Mouse (Mus musculus): ENCODE data around the gene Papln.

The Papln gene

DNA sequence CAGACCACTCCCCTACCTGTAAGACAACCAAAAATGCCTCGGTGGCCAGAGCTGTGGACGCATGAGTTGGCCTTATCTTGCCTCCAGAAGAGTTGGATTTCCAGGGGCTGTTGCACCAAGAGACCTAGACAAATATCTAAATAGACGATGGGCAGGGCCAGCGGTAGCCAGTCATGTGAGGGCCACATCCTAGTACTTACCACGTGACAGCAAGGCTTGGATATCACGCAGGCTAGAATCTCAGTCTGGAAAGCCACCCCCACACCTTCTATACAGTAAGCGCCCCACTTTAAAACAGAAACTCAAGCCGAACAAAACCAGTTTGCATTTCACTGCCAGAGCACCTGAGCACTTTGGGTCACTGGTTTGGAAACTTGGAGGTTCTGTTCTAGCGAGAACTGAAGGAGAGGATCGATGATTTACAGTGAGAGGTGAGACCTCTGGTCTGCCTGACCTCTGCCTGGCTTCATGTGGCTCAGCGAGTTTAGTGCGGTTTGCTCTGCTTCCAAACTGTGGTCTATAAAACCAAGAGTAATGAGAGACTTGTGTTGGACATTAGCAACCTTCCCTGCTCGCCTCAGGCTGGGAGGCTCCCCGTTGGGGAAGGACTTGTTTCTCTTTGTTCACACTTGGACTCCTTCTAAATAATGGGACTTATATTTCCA lies 4.9 kb downstream of the Papln start:
- DNase-seq (ENCODE audit: low read depth) = no peak

DNA sequence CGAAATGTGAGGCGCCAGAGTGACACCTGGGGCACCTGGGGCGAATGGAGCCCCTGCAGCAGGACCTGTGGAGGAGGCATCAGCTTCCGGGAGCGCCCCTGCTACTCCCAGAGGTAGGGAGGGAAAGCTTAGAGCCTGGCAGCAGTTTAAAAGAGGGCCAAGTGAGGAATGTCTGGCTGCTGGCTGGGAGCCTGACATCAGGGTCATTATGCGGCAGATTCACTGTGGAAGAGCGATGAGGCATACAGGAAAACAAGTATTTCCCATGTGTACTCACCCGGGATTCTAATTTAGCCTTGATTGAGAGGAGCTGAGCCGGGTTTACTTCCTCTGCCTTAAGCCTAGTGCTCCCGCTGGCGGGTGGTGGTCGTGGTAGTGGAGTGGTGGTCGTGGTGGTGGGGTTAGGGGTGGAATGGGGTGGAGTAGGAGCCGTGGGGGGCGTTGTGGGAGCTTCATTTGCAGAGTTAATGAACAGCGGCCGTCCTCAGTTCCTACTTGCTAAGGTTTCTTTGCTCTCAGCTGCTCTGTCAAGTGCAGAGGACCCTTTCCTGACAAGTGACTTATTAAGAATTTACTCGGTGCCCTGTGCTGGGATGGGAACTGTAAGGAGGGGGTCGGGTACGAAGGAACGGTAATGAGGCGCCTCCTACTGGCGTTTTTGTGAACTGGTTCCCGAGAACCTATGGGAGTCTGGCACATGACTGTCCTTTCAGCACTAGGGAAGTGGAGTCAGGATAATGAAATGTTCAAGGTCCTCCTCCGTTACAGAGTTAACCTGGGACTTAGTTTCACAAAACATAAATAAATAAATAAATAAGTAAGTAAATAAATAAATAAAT lies 7.2 kb downstream of the Papln start:
- peak; percentile 30 for DNase-seq (ENCODE audit: low read depth)

DNA sequence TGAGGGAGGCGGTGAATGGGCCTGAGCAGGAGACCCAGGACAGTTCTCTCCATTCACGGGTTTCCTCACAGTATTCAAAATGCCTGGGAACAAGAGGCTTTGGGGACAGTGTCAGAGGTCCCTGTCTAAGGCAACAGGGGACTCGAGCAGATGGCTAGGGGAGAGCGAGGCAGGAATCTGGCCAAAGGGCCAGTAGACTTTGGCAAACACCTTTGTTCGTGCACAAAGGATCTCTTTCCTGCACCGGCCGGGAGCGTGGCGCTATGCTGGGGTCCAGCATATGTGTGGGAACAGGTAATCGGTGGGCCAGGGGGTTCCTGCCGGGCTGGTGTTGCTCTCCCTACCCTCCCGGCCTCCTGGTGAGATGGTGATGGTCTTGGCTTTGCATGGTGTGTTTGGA lies 12.2 kb downstream of the Papln start:
- no peak for DNase-seq (ENCODE audit: low read depth)

DNA sequence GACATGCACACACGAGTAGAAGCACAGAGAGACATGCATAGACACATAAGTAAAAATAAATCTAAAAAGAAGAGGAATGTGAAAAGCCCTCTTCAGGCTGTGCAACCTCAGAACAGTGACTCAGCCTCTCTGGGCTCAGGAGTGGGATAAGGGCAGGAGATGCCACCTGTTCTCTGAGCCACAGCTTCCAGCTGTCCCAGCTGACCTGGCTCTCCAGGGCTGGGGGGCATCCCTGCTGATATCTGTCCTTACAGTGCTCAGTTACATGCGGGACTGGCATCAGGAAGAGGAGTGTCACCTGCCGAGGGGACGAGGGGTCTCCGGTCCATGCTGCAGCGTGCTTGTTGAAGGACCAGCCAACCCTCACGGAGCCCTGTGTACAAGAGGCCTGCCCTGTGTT lies 13.3 kb downstream of the Papln start:
- DNase-seq (ENCODE audit: low read depth) = no peak

DNA sequence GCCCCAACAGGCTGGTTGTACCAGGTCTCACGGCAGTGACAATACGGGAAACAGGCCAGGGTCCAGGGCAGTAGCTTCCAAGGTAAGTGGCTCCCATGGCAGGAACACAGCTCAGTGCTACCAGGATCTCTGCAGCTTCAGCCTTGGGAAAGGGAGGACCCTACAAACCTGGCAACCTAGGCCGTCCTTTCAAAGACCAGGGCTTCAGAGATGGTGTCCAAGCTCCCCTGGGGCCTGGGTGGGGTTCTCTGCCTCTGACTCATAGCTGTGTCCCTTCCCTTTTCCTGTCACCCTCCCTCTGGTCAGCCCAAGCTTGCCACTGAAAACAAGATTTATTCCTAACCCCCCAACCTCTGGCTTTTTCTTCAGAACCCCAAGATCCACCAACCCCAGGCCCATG lies 16.7 kb downstream of the Papln start:
- no peak for DNase-seq (ENCODE audit: low read depth)

DNA sequence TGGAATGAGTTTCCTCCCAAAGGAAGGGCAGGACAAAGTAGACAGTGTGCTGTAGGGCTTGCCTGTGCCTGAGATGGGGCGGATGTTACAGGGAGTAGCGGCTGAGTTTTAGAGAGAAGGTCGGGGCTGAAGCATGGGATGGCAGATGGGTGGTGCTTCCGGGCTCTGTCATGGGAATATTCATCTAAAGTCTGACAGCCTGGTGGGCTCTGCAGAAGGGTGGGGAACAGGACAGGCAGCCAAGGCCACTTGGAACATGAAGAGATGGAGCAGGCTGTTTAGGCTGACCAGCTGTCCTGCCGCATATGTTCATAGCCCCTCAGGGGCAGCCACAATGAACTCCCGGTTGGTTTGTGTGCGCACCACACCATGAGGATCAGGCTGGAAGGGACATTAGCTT lies 17.8 kb downstream of the Papln start:
- DNase-seq (ENCODE audit: low read depth) = no peak

DNA sequence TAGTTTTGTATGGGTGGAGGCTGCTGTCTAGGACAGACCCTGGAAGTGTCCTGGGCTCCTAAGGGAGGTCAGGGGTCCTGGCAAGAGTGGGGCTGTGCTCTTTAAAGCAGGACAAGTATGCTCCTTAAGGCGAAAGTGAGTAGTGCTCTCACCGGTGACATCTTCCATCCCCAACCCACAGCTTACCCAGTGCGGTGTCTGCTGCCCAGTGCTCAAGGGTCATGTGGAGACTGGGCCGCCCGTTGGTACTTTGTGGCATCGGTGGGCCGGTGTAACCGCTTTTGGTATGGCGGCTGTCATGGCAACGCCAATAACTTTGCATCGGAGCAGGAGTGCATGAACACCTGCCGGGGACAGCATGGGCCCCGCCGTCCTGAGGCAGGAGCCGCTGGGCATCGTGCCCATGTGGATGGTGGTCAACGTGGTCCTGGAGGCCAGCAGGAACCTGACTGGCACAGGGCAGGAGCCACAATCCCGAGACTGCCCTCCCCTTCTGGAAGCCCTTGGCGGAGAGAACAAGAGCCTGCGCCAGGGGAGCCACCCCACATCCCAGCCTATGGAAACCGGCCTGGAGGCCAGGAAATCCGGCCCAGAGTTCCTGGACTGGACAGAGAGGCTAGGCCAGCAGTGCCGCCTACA lies 18.3 kb downstream of the Papln start:
- DNase-seq (ENCODE audit: low read depth) = no peak

DNA sequence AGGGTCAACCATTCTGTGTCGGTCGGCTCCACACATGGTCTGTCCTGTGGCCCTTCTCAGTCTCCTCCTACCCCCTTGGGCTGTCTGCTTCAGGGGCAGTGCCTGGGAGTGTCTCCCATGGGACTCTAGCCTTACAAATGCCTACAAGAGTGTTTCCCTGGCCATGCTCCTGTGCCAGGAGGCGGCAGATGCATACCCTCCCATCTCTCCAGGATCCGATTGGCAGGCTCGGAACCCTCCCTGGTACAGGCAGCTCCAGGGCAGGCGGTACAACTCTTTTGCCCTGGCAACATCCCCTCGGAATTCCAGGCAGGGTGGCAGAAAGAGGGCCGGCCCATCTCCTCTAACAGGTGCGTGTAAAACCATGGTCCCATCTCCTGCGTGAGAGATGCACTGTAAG lies 19.2 kb downstream of the Papln start:
- DNase-seq (ENCODE audit: low read depth) = no peak

DNA sequence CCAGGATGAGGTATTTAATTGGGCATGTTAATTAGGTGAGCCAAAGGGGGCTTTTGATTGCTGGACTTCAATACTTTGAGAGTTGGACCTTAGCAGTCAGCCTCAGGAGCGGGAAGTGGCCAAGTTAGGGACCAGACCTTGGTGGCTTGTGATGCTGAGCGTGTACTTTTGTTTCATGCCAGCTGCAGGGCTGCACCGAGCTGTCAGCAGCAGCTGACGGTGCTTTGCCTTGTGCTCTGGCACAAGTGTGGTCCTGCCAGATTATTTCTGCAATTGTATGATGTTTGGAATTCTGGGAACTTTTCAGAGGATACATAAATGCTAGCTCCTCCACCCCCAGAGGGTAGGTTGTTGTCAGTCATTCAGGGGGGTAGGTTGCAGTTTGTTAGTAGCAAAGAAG lies 21.9 kb downstream of the Papln start:
- DNase-seq (ENCODE audit: low read depth) = no peak

DNA sequence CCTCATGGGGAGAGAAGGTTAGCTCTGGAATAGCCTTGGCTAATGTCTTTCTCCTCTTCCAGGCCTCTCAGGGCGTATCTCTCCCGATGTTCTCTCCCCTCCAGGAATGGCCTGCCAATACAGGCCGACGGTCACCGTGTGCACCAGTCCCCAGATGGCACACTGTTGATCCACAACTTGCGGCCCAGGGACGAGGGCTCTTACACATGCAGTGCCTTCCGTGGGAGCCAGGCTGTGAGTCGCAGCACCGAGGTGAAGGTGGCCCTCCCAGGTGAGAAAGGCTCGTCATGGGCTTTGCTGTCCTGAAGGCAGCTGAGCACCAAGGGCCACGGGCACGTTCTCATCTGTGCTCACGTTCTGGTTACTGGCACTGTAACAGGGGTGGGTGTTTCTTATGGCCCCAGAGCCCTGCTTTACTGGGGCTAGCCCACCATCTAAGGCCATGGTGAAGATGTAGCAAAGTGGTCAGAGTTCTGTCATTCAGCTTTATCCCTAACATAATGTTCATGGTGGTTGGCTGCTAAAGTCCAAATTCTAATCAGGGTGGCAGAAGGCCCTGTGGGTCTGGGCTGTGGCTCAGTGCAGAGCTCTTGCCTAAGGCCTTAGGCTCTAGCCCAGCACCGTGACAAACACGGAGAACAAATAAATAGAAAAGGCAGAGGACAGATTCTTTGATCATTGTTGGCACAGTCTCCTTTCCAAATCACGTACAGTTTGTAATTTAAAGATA lies 25.8 kb downstream of the Papln start:
- no peak for DNase-seq (ENCODE audit: low read depth)

DNA sequence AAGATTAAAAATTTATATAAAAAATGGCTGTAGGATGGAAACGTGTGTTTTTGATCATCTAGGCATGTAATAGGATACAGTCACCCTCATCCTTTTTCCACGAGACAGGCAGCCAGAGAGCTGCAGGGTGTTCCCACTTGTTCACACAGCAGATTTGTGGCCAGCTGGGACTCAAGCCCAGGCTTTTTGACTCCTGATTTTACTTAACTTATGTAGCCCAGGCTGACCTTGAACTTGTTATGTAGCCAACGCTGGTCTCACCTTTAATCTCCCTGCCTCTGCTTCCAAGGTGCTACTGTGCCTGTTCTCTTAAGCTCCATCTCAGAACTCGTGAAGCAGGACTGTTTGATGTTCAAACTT lies 26.3 kb downstream of the Papln start:
- peak; percentile 45 for DNase-seq (ENCODE audit: low read depth)

DNA sequence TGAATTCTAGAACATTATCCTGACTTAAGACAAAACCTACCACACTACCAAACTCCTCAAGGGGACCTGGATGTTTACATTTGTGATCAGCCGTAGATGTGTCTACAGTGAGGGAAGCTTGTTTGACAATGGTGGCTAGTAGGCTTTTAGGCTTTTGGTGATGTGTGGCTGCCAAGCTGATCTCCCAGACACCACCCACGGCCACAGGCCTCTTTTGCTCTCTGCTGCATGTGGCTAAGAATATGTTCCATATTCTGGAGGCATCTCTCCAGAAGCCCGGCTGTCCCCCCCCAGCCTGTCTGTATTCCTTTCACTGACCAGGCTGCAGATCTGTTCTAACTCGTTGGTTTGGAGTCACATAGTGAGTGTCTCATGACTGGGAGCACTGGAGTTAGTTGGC lies 27.3 kb downstream of the Papln start:
- no peak for DNase-seq (ENCODE audit: low read depth)

DNA sequence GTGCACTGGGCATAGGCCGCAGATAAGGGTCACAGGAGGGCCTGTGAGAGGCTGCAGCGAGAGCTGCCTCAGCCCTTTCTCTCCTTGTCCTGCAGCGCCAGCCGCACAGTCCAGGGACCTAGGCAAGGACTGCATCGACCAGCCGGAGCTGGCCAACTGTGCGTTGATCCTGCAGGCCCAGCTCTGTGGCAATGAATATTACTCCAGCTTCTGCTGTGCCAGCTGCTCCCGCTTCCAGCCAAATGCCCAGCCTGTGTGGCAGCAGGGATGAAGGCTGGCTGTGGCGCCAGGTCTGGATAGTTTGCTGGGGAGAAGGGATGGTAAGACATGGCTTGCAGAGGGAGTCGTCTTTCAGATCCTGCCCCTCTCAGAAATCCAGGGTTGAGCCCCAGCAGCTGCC lies 28.3 kb downstream of the Papln start:
- no peak for DNase-seq (ENCODE audit: low read depth)

DNA sequence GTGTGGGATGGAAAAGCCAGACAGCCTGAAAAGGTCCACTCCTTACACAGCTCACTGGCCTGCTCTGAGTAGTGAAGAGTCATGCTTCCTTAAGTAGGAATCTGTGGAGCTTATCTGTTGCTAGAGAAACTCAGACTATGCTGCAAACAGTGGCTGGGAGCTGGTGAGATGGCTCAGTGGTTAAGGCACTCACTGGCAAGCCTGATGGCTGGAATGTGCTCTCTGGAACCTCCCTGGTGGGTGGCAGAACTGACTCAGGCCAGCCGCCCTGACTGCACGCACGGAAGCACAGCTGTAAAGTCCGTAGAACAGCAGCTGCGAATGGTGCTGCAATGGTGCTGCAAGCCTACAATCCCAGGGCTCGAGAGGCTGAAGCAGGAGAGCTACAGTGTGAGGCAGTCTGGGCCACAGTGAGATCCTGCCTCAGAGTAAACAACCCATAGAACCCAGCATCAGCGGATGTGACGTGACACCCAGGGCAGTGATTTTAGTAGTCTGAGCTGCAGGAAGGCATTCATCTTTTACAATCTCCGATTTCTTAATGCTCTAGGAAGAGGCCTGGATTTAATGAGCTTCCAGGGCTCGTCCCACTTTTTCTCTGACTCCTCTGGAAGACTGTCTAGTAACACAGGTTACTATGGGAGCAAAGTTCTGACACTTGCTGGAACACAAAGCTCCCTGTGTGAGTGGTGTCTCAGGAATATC lies 29.4 kb downstream of the Papln start:
- no peak for DNase-seq (ENCODE audit: low read depth)

DNA sequence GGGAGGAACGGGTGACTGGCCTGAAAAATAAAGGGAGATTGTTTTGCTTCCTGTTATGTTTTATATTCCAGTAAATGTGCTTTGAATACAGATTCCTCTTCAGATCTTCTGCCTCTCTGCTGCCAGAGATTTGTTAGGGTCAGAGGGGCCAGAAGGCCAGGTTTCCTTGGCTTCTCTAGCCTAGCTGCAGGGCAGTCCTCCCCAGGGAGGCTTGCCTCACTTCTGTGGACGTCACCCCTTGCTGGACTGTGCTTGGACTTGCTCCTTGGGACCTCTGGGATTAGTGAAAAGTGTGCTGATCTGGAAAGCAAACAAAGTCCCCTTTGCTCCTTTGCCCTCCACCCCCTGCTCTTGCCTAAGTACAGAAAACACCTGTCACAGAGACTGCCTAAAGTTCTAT lies 31.6 kb downstream of the Papln start:
- DNase-seq (ENCODE audit: low read depth) = no peak

DNA sequence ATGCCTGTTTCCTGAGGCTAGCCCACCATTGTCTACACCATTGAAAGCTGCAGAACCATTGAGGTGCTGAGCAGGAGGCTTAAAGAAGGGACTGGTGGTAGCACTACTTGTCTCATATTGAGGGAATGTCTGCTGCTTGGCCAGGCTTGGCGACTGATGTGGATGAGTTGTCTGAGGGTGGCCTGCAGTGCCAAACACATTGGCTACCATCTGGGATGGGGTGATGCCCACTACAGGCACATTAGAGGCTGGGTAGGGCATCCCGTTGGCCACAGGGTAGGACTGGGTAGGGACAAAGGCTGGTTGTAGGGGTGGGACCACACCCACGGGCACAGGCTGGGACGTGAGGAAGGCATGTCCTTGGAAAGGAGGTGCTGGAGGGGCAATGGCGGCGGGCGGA lies 32.2 kb downstream of the Papln start:
- no peak for DNase-seq (ENCODE audit: low read depth)

DNA sequence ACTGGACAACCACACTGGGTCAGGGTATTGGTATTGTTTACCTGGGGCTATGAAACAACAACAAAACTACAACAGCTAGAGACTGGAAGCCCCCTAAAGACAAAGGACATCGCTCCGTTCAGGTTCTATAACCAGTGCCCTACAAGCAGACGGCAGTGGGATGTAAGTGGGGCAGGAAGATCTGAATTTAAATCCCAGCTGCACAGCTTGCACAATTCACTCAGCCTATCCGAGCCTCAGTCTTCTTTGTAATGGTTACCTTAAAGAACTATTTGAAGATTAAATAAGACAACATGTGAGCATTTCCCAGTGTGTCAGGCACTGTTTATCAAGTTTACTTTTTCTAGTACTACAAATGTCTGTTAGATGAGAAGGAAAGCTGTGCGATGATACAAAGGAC lies 34.9 kb downstream of the Papln start:
- no peak for DNase-seq (ENCODE audit: low read depth)

DNA sequence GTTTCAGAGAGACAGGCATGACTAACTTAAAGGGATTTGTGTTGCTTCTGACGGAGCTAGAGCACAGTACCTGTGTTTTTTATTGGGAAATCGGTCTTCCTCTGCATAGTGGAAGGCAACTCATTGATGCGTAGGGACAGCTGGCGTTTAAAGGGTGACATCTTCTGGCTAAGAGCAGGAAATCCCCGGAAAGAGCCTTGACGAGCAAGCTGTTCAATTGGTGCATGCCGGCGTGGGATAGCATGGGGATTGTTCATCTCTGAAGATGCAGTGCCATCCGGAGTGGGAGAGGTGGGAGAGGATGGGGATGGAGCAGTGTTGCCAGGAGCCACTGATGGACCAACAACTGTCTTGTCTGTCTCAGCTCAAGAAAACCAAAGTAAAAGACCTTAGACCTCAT lies 37.5 kb downstream of the Papln start:
- DNase-seq (ENCODE audit: low read depth) = no peak

DNA sequence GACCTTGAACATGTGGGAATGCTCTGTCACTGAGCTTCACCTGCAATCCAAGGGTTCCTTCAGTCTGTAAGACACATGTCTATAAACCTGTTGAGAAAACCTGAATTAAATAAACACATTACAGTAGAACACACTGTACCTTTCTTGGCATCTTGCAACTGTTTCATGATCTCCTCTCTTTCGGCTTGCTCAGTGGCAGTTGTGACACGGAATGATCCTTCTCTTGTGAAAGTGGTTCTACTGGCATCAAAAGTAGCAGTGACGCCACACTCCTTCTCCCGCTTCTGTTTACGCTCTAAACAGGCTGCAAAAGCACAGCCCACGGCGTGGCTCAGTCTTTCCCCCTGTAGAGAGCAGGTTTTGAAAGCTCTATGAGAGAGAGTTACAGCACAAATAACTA lies 40.2 kb downstream of the Papln start:
- no peak for DNase-seq (ENCODE audit: low read depth)

DNA sequence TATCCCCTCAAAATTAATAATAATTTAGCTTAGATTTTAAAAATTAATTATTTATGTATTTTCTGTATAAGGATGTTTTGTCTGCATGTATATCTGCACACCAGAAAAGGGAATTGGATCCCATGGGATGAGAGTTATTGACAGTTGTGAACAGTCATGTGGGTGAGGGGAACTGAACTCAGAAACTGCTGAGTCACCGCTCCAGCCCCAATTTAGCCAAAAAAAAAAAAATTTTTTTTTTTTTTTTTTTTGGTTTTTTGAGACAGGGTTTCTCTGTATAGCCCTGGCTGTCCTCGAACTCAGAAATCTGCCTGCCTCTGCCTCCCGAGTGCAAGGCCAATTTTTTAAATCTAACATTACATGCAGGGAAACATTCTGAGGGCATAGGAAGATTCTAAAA lies 48.5 kb downstream of the Papln start:
- no peak for DNase-seq (ENCODE audit: low read depth)

DNA sequence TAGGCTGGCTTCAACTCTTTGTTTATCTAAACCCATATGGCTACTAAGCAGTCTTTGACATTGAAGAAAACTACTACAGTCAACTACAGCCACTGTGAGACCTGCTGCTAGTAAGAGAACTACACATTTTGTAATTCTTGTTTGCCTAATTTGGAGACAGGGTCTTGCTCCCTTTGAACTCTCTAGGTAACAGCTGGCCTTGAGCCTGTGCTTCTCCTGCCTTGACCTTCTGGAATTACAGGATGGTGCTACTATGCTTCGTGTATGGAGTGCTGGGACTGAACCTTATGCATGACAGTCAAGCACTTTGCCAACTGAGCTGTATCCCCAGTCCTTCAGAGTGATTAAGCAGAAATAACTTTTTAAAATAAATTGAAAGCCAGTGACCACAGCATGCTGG lies 53.2 kb downstream of the Papln start:
- no peak for DNase-seq (ENCODE audit: low read depth)

DNA sequence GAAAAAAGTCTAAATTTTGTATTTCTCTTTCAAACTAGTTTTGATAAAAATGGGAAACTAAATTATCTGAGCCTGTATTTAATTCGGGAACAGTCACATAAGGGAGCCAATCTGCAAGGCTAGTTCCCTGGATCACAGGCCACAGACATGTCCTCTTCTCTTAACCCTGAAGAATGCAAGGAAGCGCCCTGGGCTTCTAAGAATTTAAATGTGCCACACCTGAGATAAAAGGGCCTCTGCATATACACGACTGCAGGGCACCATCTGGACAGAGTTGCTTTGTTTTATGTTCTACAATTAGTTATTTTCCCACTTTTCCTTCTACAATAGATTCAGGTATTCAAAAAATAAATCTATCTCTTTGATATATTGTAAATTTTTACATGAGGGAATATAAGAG lies 67.0 kb downstream of the Papln start:
- DNase-seq (ENCODE audit: low read depth) = no peak

All from fibroblast of lung, adult 2 months (primary cell).